Mouse (Mus musculus): ENCODE results near the gene Creb3l1. TPM values are rescaled to one million over a fixed set of nuclear protein-coding genes. Genes with fewer than 3 reads are reported as not detected.

The Creb3l1 gene
- polyA plus RNA-seq, 2 experiments: 28.5 to 37.5 TPM

- ATAC-seq (ENCODE audit: low FRiP score, low read depth): no peak
- H3K27me3 ChIP-seq (ENCODE audit: control insufficient read depth, insufficient read depth, low read length): peaks cover 12% of the 10 kb centered on the region; the same call in 1 of the 2 replicates
- H3K9ac ChIP-seq (ENCODE audit: low read depth, low read length, severe bottlenecking): peak overlapping the region; percentile 61
- no peaks in the 10 kb centered on the region for H3K9me3 ChIP-seq (ENCODE audit: control insufficient read depth, low read length)
- H3K4me1 ChIP-seq (ENCODE audit: control insufficient read depth, insufficient read depth, low read length): peaks cover 34% of the 10 kb centered on the region
- peak overlapping the region; percentile 60 for H3K4me3 ChIP-seq (replicated peaks; ENCODE audit: low read length)
- no peak for TF ChIP-seq POLR2A (IDR thresholded peaks at IDR 0.05; ENCODE audit: borderline replicate concordance, extremely low read depth, insufficient read depth, insufficient read length)
- no peak for DNase-seq (ENCODE audit: low spot score)
- H3K36me3 ChIP-seq (ENCODE audit: control insufficient read depth, insufficient read depth, low read length): no peaks in the 10 kb centered on the region
- no peak overlapping the region for H3K27ac ChIP-seq (replicated peaks; ENCODE audit: low read depth, low read length)
- 2% methylated on average over 11 of the region's 11 CpGs for WGBS
- H3K4me2 ChIP-seq (replicated peaks; ENCODE audit: low read depth, low read length, severe bottlenecking): peak overlapping the region; percentile 93
These were observed 34.6 kb upstream of the Creb3l1 start for GRCm38 (mm10) chr2:92058936-92059335.

DNA sequence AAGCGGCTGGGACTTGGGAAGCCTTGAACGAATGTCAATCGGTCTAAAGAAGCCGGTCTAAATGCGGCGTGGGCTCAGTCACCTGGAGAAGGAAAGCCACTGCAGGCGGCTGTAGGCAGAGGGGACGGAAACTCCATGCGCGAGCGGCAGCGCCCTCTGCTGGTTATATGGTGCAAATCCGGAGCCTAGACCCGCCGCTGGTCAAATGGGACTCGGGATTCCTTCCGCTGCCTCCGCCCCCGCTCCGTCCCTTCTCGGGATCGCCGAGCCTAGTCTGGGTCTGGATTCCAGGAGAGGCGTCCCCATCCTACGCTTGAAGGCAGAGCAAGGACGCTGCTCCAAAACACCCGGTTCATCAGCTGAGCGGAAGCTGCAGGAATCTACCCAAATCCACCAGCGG lies 34.2 kb upstream of the Creb3l1 start:
- no peak for TF ChIP-seq POLR2A (IDR thresholded peaks at IDR 0.05; ENCODE audit: borderline replicate concordance, extremely low read depth, insufficient read depth, insufficient read length)
- ATAC-seq (ENCODE audit: low FRiP score, low read depth) (peak; percentile 53), DNase-seq (ENCODE audit: low spot score) (peak; percentile 91)
- peaks cover 12% of the 10 kb centered on the region; the same call in 1 of the 2 replicates for H3K27me3 ChIP-seq (ENCODE audit: control insufficient read depth, insufficient read depth, low read length)
- peak overlapping the region; percentile 60 for H3K4me3 ChIP-seq (replicated peaks; ENCODE audit: low read length)
- peaks cover 34% of the 10 kb centered on the region for H3K4me1 ChIP-seq (ENCODE audit: control insufficient read depth, insufficient read depth, low read length)
- H3K9me3 ChIP-seq (ENCODE audit: control insufficient read depth, low read length): no peaks in the 10 kb centered on the region
- no peak overlapping the region for H3K27ac ChIP-seq (replicated peaks; ENCODE audit: low read depth, low read length)
- peak overlapping the region; percentile 93 for H3K4me2 ChIP-seq (replicated peaks; ENCODE audit: low read depth, low read length, severe bottlenecking)
- H3K9ac ChIP-seq (ENCODE audit: low read depth, low read length, severe bottlenecking): peak overlapping the region; percentile 61
- under 1% methylated on average over 29 of the region's 29 CpGs for WGBS
- no peaks in the 10 kb centered on the region for H3K36me3 ChIP-seq (ENCODE audit: control insufficient read depth, insufficient read depth, low read length)

- Histone ChIP-seq H3K9ac (ENCODE audit: low read depth, low read length, severe bottlenecking) (0 out of 2 replicates have a peak overlapping the region, but pooled peaks have one; percentile 43), H3K27ac (replicated peaks; ENCODE audit: low read depth, low read length) (peak overlapping the region; percentile 92), H3K4me1 (ENCODE audit: control insufficient read depth, insufficient read depth, low read length) (peaks cover 34% of the 10 kb centered on the region), H3K4me2 (replicated peaks; ENCODE audit: low read depth, low read length, severe bottlenecking) (peak overlapping the region; percentile 54), H3K36me3 (ENCODE audit: control insufficient read depth, insufficient read depth, low read length) (no peaks in the 10 kb centered on the region), H3K4me3 (replicated peaks; ENCODE audit: low read length) (no peak overlapping the region), H3K9me3 (ENCODE audit: control insufficient read depth, low read length) (no peaks in the 10 kb centered on the region), H3K27me3 (ENCODE audit: control insufficient read depth, insufficient read depth, low read length) (peaks cover 12% of the 10 kb centered on the region; the same call in 1 of the 2 replicates)
- peak; percentile 61 for DNase-seq (ENCODE audit: low spot score)
- no peak for TF ChIP-seq POLR2A (IDR thresholded peaks at IDR 0.05; ENCODE audit: borderline replicate concordance, extremely low read depth, insufficient read depth, insufficient read length)
- 0 out of 2 replicates have a peak, but pooled peaks have one; percentile 2 for ATAC-seq (ENCODE audit: low FRiP score, low read depth)
- 39% methylated on average over 13 of the region's 13 CpGs for WGBS
These were observed 32.5 kb upstream of the Creb3l1 start for GRCm38 (mm10) chr2:92056760-92057159.

DNA sequence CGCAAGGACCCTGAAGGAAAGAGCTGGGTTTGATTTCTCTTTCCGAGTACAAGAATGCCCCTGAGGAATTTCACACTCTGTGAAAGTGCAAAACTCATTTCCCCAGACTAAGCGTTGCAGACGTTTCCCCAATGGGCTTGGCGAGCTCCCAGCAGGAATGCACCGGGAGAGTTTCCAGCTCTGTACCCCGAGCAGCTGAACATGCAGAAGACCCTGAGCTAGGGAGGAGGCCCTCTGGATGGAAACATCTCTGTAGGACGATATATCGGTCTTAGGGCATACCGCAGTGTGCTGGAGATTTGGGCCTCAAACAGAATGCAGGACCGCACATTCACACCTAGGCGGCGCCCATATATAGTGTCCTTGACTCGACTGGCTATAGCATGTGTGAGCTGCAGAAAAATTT lies 31.5 kb upstream of the Creb3l1 start:
- H3K27ac ChIP-seq (replicated peaks; ENCODE audit: low read depth, low read length): peak overlapping the region; percentile 92
- H3K9me3 ChIP-seq (ENCODE audit: control insufficient read depth, low read length): no peaks in the 10 kb centered on the region
- H3K27me3 ChIP-seq (ENCODE audit: control insufficient read depth, insufficient read depth, low read length): peaks cover 12% of the 10 kb centered on the region; the same call in 1 of the 2 replicates
- H3K4me3 ChIP-seq (replicated peaks; ENCODE audit: low read length): peak overlapping the region; percentile 28
- H3K4me1 ChIP-seq (ENCODE audit: control insufficient read depth, insufficient read depth, low read length): peaks cover 34% of the 10 kb centered on the region
- no peaks in the 10 kb centered on the region for H3K36me3 ChIP-seq (ENCODE audit: control insufficient read depth, insufficient read depth, low read length)
- ATAC-seq (ENCODE audit: low FRiP score, low read depth) (peak; percentile 24), DNase-seq (ENCODE audit: low spot score) (peak; percentile 80)
- 1% methylated on average over 14 of the region's 14 CpGs for WGBS
- H3K4me2 ChIP-seq (replicated peaks; ENCODE audit: low read depth, low read length, severe bottlenecking): peak overlapping the region; percentile 54
- TF ChIP-seq POLR2A (IDR thresholded peaks at IDR 0.05; ENCODE audit: borderline replicate concordance, extremely low read depth, insufficient read depth, insufficient read length): no peak
- H3K9ac ChIP-seq (ENCODE audit: low read depth, low read length, severe bottlenecking): peak overlapping the region; percentile 43

GRCm38 (mm10) chr2:92055101-92055813 lies 31.0 kb upstream of the Creb3l1 start:
- Histone ChIP-seq H3K27me3 (ENCODE audit: control insufficient read depth, insufficient read depth, low read length) (peaks cover 8% of the 10 kb centered on the region; the same call in 1 of the 2 replicates), H3K4me1 (ENCODE audit: control insufficient read depth, insufficient read depth, low read length) (peaks cover 34% of the 10 kb centered on the region), H3K4me3 (replicated peaks; ENCODE audit: low read length) (peak overlapping the region; percentile 28), H3K27ac (replicated peaks; ENCODE audit: low read depth, low read length) (peak overlapping the region; percentile 92), H3K4me2 (replicated peaks; ENCODE audit: low read depth, low read length, severe bottlenecking) (peak overlapping the region; percentile 54), H3K36me3 (ENCODE audit: control insufficient read depth, insufficient read depth, low read length) (no peaks in the 10 kb centered on the region), H3K9me3 (ENCODE audit: control insufficient read depth, low read length) (no peaks in the 10 kb centered on the region), H3K9ac (ENCODE audit: low read depth, low read length, severe bottlenecking) (peak overlapping the region; percentile 43)
- ATAC-seq (ENCODE audit: low FRiP score, low read depth) (peak; percentile 90), DNase-seq (ENCODE audit: low spot score) (peak; percentile 97)
- TF ChIP-seq POLR2A (IDR thresholded peaks at IDR 0.05; ENCODE audit: borderline replicate concordance, extremely low read depth, insufficient read depth, insufficient read length): peak; percentile 84; the same call in 1 of the 2 replicates
- WGBS: 2% methylated on average over 34 of the region's 38 CpGs

Data from limb, embryonic 14.5 days (tissue).